Mouse (Mus musculus) embryonic fibroblast, embryonic 13.5 days (primary cell): Measurements from ENCODE around the gene Nutm1.
"Not testable (repeated sequence)": the region's sequence is repeated elsewhere in the genome, so short reads cannot be mapped to it uniquely, and the experiment has no call there.

Source experiments
- CTCF ChIP-seq: IDR thresholded peaks from 2 replicates; pipeline ENCODE4 v1.5.1; 2011; ENCODE audit warnings: mild to moderate bottlenecking, control low read depth, low read length, moderate library complexity, borderline replicate concordance; ENCODE audit not compliant: insufficient read depth
- POLR2A ChIP-seq: IDR thresholded peaks from 2 replicates; pipeline ENCODE4 v1.6.1; 2011; ENCODE audit warnings: low read depth, mild to moderate bottlenecking, control low read depth, low read length, moderate library complexity

- TF ChIP-seq POLR2A, CTCF: not testable (repeated sequence)
Measured at GRCm38 (mm10) chr2:112286062-112286461, 27.0 kb upstream of the Nutm1 start.
